Mouse (Mus musculus): ENCODE measurements around the gene Rhox4b.
"Not testable (repeated sequence)": the region's sequence is repeated elsewhere in the genome, so short reads cannot be mapped to it uniquely, and the experiment has no call there.

The Rhox4b gene

GRCm38 (mm10) chrX:37432194-37432593 is at the start of gene Rhox4b:
Gene Rhox4b (plus strand): TSS chrX:37432494.
- not testable (repeated sequence) for DNase-seq (ENCODE audit: low spot score in 2 of 2)

- not testable (repeated sequence) for DNase-seq (ENCODE audit: low spot score in 2 of 2)
Observed at GRCm38 (mm10) chrX:37390548-37390947, 41.7 kb upstream of the Rhox4b start, which contains the start of gene Rhox4a2. Gene Rhox4a2 (plus strand): TSS chrX:37390848.

- not testable (repeated sequence) for DNase-seq (ENCODE audit: low spot score in 2 of 2)
Observed at GRCm38 (mm10) chrX:37411767-37412166, 20.5 kb upstream of the Rhox4b start, which contains the start of gene Rhox2b. Gene Rhox2b (plus strand): TSS chrX:37412067.

- DNase-seq (ENCODE audit: low spot score in 2 of 2): not testable (repeated sequence)
Observed at GRCm38 (mm10) chrX:37453380-37453779, 21.1 kb downstream of the Rhox4b start, which contains the start of gene Rhox2c. Gene Rhox2c (plus strand): TSS chrX:37453680.

- DNase-seq (ENCODE audit: low spot score in 2 of 2): not testable (repeated sequence)
Observed at GRCm38 (mm10) chrX:37458285-37458684, 26.0 kb downstream of the Rhox4b start, which contains the start of gene Rhox3c. Gene Rhox3c (plus strand): TSS chrX:37458585.

- not testable (repeated sequence) for DNase-seq (ENCODE audit: low spot score in 2 of 2)
Observed at GRCm38 (mm10) chrX:37480037-37480436, 47.7 kb downstream of the Rhox4b start, which contains the start of gene Rhox4c. Gene Rhox4c (plus strand): TSS chrX:37480337.
